Mouse (Mus musculus): ENCODE measurements around the gene Napa. TPM values are rescaled to one million over a fixed set of nuclear protein-coding genes. Genes with fewer than 3 reads are reported as not detected.

Napa gene
- polyA plus RNA-seq, 1 experiment from 2014 or later = 162 TPM

- H3K4me2 ChIP-seq = no peak overlapping the region
- H3K27ac ChIP-seq (ENCODE audit: low read depth, low read length) = no peak overlapping the region
- peaks cover 7% of the 10 kb centered on the region for H3K36me3 ChIP-seq (ENCODE audit: control insufficient read depth, insufficient read depth, low read length)
- H3K9ac ChIP-seq (ENCODE audit: low read length) = no peak overlapping the region
- DNase-seq (ENCODE audit: low spot score, missing footprints) = no peak
- H3K27me3 ChIP-seq (ENCODE audit: control insufficient read depth, insufficient read depth, low read length) = no peaks in the 10 kb centered on the region
- 92% methylated on average over 7 of the region's 7 CpGs for WGBS
- H3K9me3 ChIP-seq (ENCODE audit: control insufficient read depth, low read length) = no peaks in the 10 kb centered on the region
- H3K4me3 ChIP-seq (ENCODE audit: low read depth, low read length) = no peak overlapping the region
- ATAC-seq (ENCODE audit: low FRiP score) = no peak
- H3K4me1 ChIP-seq (ENCODE audit: control insufficient read depth, insufficient read depth, low read length) = peaks cover 2% of the 10 kb centered on the region
Measured at GRCm38 (mm10) chr7:16104611-16105388, 6.5 kb downstream of the Napa start.

GRCm38 (mm10) chr7:16108886-16109542 is 10.8 kb downstream of the Napa start:
- no peaks in the 10 kb centered on the region for H3K27me3 ChIP-seq (ENCODE audit: control insufficient read depth, insufficient read depth, low read length)
- H3K4me2 ChIP-seq = no peak overlapping the region
- H3K4me1 ChIP-seq (ENCODE audit: control insufficient read depth, insufficient read depth, low read length) = no peaks in the 10 kb centered on the region
- no peaks in the 10 kb centered on the region for H3K9me3 ChIP-seq (ENCODE audit: control insufficient read depth, low read length)
- H3K27ac ChIP-seq (ENCODE audit: low read depth, low read length) = no peak overlapping the region
- no peak for ATAC-seq (ENCODE audit: low FRiP score)
- DNase-seq (ENCODE audit: low spot score, missing footprints) = no peak
- no peak overlapping the region for H3K4me3 ChIP-seq (ENCODE audit: low read depth, low read length)
- no peak overlapping the region for H3K9ac ChIP-seq (ENCODE audit: low read length)
- peaks cover 22% of the 10 kb centered on the region for H3K36me3 ChIP-seq (ENCODE audit: control insufficient read depth, insufficient read depth, low read length)
- 93% methylated on average over 9 of the region's 9 CpGs for WGBS

- Histone ChIP-seq H3K27ac (ENCODE audit: low read depth, low read length) (no peak overlapping the region), H3K4me1 (ENCODE audit: control insufficient read depth, insufficient read depth, low read length) (no peaks in the 10 kb centered on the region), H3K36me3 (ENCODE audit: control insufficient read depth, insufficient read depth, low read length) (peaks cover 25% of the 10 kb centered on the region), H3K4me3 (ENCODE audit: low read depth, low read length) (no peak overlapping the region), H3K9ac (ENCODE audit: low read length) (no peak overlapping the region), H3K4me2 (no peak overlapping the region), H3K27me3 (ENCODE audit: control insufficient read depth, insufficient read depth, low read length) (no peaks in the 10 kb centered on the region), H3K9me3 (ENCODE audit: control insufficient read depth, low read length) (no peaks in the 10 kb centered on the region)
- ATAC-seq (ENCODE audit: low FRiP score) = no peak
- 90% methylated on average over 8 of the region's 8 CpGs for WGBS
- DNase-seq (ENCODE audit: low spot score, missing footprints) = no peak
Measured at GRCm38 (mm10) chr7:16110158-16110557, 11.9 kb downstream of the Napa start.

GRCm38 (mm10) chr7:16111284-16112090 is 13.2 kb downstream of the Napa start:
- 90% methylated on average over 7 of the region's 7 CpGs for WGBS
- Histone ChIP-seq H3K9me3 (ENCODE audit: control insufficient read depth, low read length) (no peaks in the 10 kb centered on the region), H3K4me3 (ENCODE audit: low read depth, low read length) (no peak overlapping the region), H3K27ac (ENCODE audit: low read depth, low read length) (no peak overlapping the region), H3K9ac (ENCODE audit: low read length) (no peak overlapping the region), H3K27me3 (ENCODE audit: control insufficient read depth, insufficient read depth, low read length) (no peaks in the 10 kb centered on the region), H3K4me2 (no peak overlapping the region), H3K4me1 (ENCODE audit: control insufficient read depth, insufficient read depth, low read length) (no peaks in the 10 kb centered on the region), H3K36me3 (ENCODE audit: control insufficient read depth, insufficient read depth, low read length) (peaks cover 31% of the 10 kb centered on the region)
- DNase-seq (ENCODE audit: low spot score, missing footprints) = no peak
- ATAC-seq (ENCODE audit: low FRiP score) = no peak

- H3K27ac ChIP-seq (ENCODE audit: low read depth, low read length) = no peak overlapping the region
- no peak overlapping the region for H3K4me3 ChIP-seq (ENCODE audit: low read depth, low read length)
- H3K9ac ChIP-seq (ENCODE audit: low read length) = no peak overlapping the region
- ATAC-seq (ENCODE audit: low FRiP score) (no peak), DNase-seq (ENCODE audit: low spot score, missing footprints) (no peak)
- peaks cover 21% of the 10 kb centered on the region for H3K36me3 ChIP-seq (ENCODE audit: control insufficient read depth, insufficient read depth, low read length)
- H3K4me1 ChIP-seq (ENCODE audit: control insufficient read depth, insufficient read depth, low read length) = no peaks in the 10 kb centered on the region
- H3K27me3 ChIP-seq (ENCODE audit: control insufficient read depth, insufficient read depth, low read length) = no peaks in the 10 kb centered on the region
- WGBS = 93% methylated on average over 7 of the region's 7 CpGs
- no peak overlapping the region for H3K4me2 ChIP-seq
- H3K9me3 ChIP-seq (ENCODE audit: control insufficient read depth, low read length) = no peaks in the 10 kb centered on the region
Measured at GRCm38 (mm10) chr7:16116418-16116817, 18.2 kb downstream of the Napa start.

GRCm38 (mm10) chr7:16117100-16117499 is 18.8 kb downstream of the Napa start:
- no peaks in the 10 kb centered on the region for H3K27me3 ChIP-seq (ENCODE audit: control insufficient read depth, insufficient read depth, low read length)
- no peak overlapping the region for H3K4me3 ChIP-seq (ENCODE audit: low read depth, low read length)
- no peak overlapping the region for H3K4me2 ChIP-seq
- whole genome bisulfite sequencing = 89% methylated on average over 3 of the region's 3 CpGs
- H3K9me3 ChIP-seq (ENCODE audit: control insufficient read depth, low read length) = no peaks in the 10 kb centered on the region
- peaks cover 21% of the 10 kb centered on the region for H3K36me3 ChIP-seq (ENCODE audit: control insufficient read depth, insufficient read depth, low read length)
- H3K9ac ChIP-seq (ENCODE audit: low read length) = no peak overlapping the region
- no peaks in the 10 kb centered on the region for H3K4me1 ChIP-seq (ENCODE audit: control insufficient read depth, insufficient read depth, low read length)
- no peak overlapping the region for H3K27ac ChIP-seq (ENCODE audit: low read depth, low read length)
- ATAC-seq (ENCODE audit: low FRiP score) (no peak), DNase-seq (ENCODE audit: low spot score, missing footprints) (no peak)

GRCm38 (mm10) chr7:16119569-16120261 is 21.5 kb downstream of the Napa start, which contains the start of gene Kptn:
Gene Kptn, plus strand, starts transcription at chr7:16119895.
- DNase-seq (ENCODE audit: low spot score, missing footprints) = peak; percentile 99
- Histone ChIP-seq H3K9me3 (ENCODE audit: control insufficient read depth, low read length) (no peaks in the 10 kb centered on the region), H3K9ac (ENCODE audit: low read length) (peak within 1 kb of the TSS; percentile 86), H3K36me3 (ENCODE audit: control insufficient read depth, insufficient read depth, low read length) (peaks cover 9% of the 10 kb centered on the region), H3K4me3 (ENCODE audit: low read depth, low read length) (peak within 1 kb of the TSS; percentile 70), H3K27ac (ENCODE audit: low read depth, low read length) (peak within 1 kb of the TSS; percentile 81), H3K27me3 (ENCODE audit: control insufficient read depth, insufficient read depth, low read length) (no peaks in the 10 kb centered on the region), H3K4me2 (peak within 1 kb of the TSS; percentile 40), H3K4me1 (ENCODE audit: control insufficient read depth, insufficient read depth, low read length) (no peaks in the 10 kb centered on the region)
- WGBS = under 1% methylated on average over 33 of the region's 33 CpGs
- ATAC-seq (ENCODE audit: low FRiP score) = peak; percentile 90

- ATAC-seq (ENCODE audit: low FRiP score) (no peak; the same call in 1 of the 2 replicates), DNase-seq (ENCODE audit: low spot score, missing footprints) (no peak)
- Histone ChIP-seq H3K36me3 (ENCODE audit: control insufficient read depth, insufficient read depth, low read length) (peaks cover 5% of the 10 kb centered on the region), H3K9me3 (ENCODE audit: control insufficient read depth, low read length) (no peaks in the 10 kb centered on the region), H3K4me3 (ENCODE audit: low read depth, low read length) (peak overlapping the region; percentile 70), H3K9ac (ENCODE audit: low read length) (no peak overlapping the region; the same call in 1 of the 2 replicates), H3K4me2 (peak overlapping the region; percentile 40), H3K27me3 (ENCODE audit: control insufficient read depth, insufficient read depth, low read length) (no peaks in the 10 kb centered on the region), H3K27ac (ENCODE audit: low read depth, low read length) (no peak overlapping the region; the same call in 1 of the 2 replicates), H3K4me1 (ENCODE audit: control insufficient read depth, insufficient read depth, low read length) (no peaks in the 10 kb centered on the region)
- WGBS = 50% methylated on average over 9 of the region's 9 CpGs
Measured at GRCm38 (mm10) chr7:16120262-16120600, 22.0 kb downstream of the Napa start.

Data from midbrain, embryonic 11.5 days (tissue).